Mouse (Mus musculus): ENCODE results near the gene Hcrtr2. TPM values are rescaled to one million over a fixed set of nuclear protein-coding genes. Genes with fewer than 3 reads are reported as not detected.

Hcrtr2 gene
- polyA plus RNA-seq, 1 experiment from 2014 or later = 0.05 TPM

DNA sequence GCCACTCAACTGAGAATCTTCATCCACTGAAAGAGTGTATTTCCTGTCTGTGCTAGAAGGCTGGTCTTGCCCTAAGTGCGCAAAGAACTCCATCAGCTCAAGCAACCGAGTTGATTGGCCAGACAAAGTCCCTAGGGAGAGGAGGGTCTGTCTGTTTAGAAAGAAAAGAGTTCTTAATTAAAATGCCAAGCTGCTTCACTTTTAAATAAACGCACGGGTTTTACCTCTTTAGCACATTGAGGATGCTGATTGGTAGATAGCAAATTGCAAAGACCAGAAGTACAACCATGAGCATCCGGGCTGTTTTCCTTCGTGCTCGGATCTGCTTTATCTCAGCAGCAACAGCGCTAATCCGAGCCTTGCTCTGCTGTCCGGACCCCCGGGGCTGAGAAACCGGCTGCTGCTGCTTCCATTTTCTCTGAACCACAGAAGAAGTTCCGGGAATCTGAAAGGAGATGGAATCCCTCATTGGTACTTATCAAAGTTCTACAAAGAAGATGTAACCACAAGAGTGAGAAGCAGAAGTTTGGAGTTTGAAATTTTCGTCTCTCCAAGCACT, 87.6 kb downstream of the Hcrtr2 start:
- H3K4me2 ChIP-seq = peak overlapping the region; percentile 85
- H3K9me3 ChIP-seq (replicated peaks) = no peaks in the 10 kb centered on the region
- H3K27me3 ChIP-seq = no peaks in the 10 kb centered on the region
- H3K4me3 ChIP-seq (replicated peaks) = peak overlapping the region; percentile 57
- peaks cover 25% of the 10 kb centered on the region for H3K4me1 ChIP-seq (replicated peaks)
- no peaks in the 10 kb centered on the region for H3K36me3 ChIP-seq (replicated peaks)
- H3K9ac ChIP-seq = peak overlapping the region; percentile 49; the same call in 1 of the 2 replicates
- peak; percentile 53 for ATAC-seq (ENCODE audit: insufficient read depth)
- WGBS (ENCODE audit: insufficient replicate concordance) = 1% methylated on average over 14 of the region's 14 CpGs
- peak overlapping the region; percentile 79 for H3K27ac ChIP-seq (replicated peaks)

DNA sequence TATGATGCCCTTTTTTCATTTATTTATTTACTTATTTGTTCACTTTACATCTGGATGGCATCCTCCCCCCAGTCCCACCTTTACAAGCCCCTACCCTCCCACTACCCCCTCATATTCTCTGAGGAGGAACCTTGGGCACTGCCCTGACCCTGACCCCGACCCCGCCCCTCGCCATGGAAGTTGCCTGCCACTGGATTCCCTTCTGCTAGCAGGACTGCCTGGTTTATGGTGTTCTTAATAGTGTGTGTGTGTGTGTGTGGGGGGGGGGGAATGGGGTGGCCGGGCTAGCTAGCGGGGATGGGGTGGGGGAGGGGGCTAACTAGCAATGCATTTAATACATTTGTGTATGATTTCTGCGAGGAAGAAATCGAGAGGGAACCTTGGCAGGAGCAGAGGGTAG, 88.8 kb downstream of the Hcrtr2 start:
- Histone ChIP-seq H3K4me3 (replicated peaks) (no peak overlapping the region), H3K27me3 (no peaks in the 10 kb centered on the region), H3K36me3 (replicated peaks) (no peaks in the 10 kb centered on the region), H3K27ac (replicated peaks) (no peak overlapping the region), H3K4me1 (replicated peaks) (peaks cover 28% of the 10 kb centered on the region), H3K9me3 (replicated peaks) (no peaks in the 10 kb centered on the region), H3K9ac (no peak overlapping the region), H3K4me2 (no peak overlapping the region)
- ATAC-seq (ENCODE audit: insufficient read depth) = no peak
- WGBS (ENCODE audit: insufficient replicate concordance) = 64% methylated on average over 7 of the region's 7 CpGs

DNA sequence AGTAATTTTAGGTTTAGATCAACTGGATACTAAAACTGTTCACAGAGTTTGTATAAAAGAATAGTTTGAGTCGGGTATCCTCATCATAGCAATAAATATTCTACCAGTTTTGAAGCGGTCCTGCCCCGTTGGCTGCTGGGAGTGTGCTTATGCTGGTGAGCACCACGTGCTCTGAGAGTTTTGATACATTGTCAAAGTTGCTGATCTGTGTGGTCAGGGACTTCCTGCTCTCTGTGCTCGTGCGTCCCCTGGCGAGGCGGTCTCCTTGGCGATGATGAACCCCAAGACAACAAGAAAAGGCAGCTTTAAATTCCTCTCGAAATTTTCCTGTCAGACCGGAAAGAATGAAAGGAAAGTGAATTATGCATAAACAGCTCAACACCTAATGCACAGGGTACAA, 93.3 kb downstream of the Hcrtr2 start:
- H3K4me1 ChIP-seq (replicated peaks) = peaks cover 5% of the 10 kb centered on the region
- no peaks in the 10 kb centered on the region for H3K9me3 ChIP-seq (replicated peaks)
- no peaks in the 10 kb centered on the region for H3K27me3 ChIP-seq
- H3K36me3 ChIP-seq (replicated peaks) = no peaks in the 10 kb centered on the region
- H3K27ac ChIP-seq (replicated peaks) = no peak overlapping the region
- ATAC-seq (ENCODE audit: insufficient read depth) = no peak; the same call in 1 of the 2 replicates
- H3K4me2 ChIP-seq = no peak overlapping the region
- no peak overlapping the region for H3K4me3 ChIP-seq (replicated peaks)
- 19% methylated on average over 11 of the region's 11 CpGs for WGBS (ENCODE audit: insufficient replicate concordance)
- H3K9ac ChIP-seq = no peak overlapping the region

DNA sequence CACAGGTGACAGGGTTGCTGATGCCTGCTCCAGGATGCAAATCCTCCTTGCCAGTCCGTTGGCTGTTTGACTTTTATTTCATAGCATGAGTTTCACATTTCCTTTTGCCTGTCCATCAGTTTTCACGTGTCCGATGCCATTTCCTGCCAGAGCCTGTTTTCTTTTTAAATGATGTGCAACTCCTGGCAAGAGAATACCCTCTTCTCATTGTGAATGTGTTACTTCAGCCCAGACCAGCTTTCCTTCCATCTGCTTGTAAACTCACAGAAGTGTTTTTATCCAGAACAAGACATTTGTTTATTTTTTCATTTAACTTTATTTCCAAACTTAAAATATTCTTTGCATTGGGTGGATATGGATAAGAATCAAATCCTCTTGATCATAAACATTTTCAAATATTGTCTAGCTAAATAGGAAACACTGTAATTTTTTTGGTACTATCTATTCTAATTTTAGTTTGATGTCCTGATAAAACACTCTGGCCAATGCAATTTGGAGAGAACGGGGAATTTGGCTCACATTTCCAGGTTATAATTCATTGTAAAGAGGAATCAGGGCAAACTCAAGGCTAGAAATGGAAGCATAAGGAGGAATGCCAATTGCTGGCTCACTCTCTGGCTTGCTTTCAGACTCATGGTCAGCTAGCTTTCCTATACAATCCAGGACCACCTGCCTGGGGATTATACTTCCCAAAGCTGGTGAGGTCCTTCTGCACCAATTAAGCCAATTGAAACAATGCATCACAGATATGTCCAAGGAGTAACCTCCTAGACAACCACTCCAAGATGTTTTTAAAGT, 106.3 kb downstream of the Hcrtr2 start:
- WGBS (ENCODE audit: insufficient replicate concordance) = 49% methylated on average over 4 of the region's 4 CpGs
- Histone ChIP-seq H3K27ac (replicated peaks) (no peak overlapping the region), H3K27me3 (no peaks in the 10 kb centered on the region), H3K36me3 (replicated peaks) (no peaks in the 10 kb centered on the region), H3K4me3 (replicated peaks) (no peak overlapping the region), H3K9ac (no peak overlapping the region), H3K9me3 (replicated peaks) (no peaks in the 10 kb centered on the region), H3K4me2 (no peak overlapping the region), H3K4me1 (replicated peaks) (no peaks in the 10 kb centered on the region)
- ATAC-seq (ENCODE audit: insufficient read depth) = no peak

DNA sequence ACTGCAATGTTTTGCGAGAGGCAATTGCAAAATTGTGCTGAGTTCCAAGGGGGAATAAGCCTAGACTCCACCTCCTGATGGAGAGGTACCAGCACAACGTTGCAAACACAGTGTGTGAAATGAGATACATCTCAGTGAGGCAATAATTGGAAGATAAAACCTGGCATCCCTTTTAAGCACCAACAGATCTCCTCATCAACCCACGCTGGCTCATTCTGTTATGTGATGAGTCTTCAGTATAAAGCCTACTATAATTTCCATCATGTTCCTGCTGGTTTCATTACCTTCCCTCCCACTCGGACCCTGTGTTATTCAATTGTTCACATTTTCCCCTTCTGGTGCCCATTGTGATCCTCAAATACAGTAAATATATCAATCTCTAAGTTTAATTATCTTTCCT, 109.0 kb downstream of the Hcrtr2 start:
- Histone ChIP-seq H3K9ac (no peak overlapping the region), H3K4me3 (replicated peaks) (no peak overlapping the region), H3K4me1 (replicated peaks) (no peaks in the 10 kb centered on the region), H3K36me3 (replicated peaks) (no peaks in the 10 kb centered on the region), H3K9me3 (replicated peaks) (no peaks in the 10 kb centered on the region), H3K27ac (replicated peaks) (no peak overlapping the region), H3K27me3 (no peaks in the 10 kb centered on the region), H3K4me2 (no peak overlapping the region)
- no peak for ATAC-seq (ENCODE audit: insufficient read depth)
- 60% methylated on average over 4 of the region's 4 CpGs for WGBS (ENCODE audit: insufficient replicate concordance)

DNA sequence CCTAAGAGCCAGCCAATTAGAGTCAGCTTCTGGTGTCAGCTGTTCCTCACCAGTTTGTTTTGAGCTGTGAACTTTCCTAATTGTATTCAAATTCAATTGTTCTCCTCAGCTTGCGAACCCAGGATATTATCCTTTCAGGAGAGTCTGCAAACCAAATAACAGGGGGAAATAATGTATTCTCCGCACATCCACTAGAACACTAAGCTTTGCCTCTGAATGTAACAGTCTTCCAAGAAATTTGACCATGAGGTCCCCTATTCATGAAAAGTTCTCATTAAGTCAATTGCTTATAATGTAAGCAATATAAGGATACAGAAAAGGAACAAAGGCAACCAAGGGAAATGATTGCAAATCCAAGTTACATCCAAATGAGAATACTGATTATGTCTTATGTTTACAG, 110.1 kb downstream of the Hcrtr2 start, which contains the start of gene Gfral:
TSS of gene Gfral (minus strand) at position 101 of the 400 bp plus-strand sequence.
- H3K9me3 ChIP-seq (replicated peaks) = no peaks in the 10 kb centered on the region
- no peak within 1 kb of the TSS for H3K27ac ChIP-seq (replicated peaks)
- no peak within 1 kb of the TSS for H3K4me2 ChIP-seq
- ATAC-seq (ENCODE audit: insufficient read depth) = no peak
- no peaks in the 10 kb centered on the region for H3K36me3 ChIP-seq (replicated peaks)
- H3K27me3 ChIP-seq = no peaks in the 10 kb centered on the region
- H3K4me1 ChIP-seq (replicated peaks) = no peaks in the 10 kb centered on the region
- H3K4me3 ChIP-seq (replicated peaks) = no peak within 1 kb of the TSS
- 56% methylated on average over 2 of the region's 2 CpGs for WGBS (ENCODE audit: insufficient replicate concordance)
- no peak within 1 kb of the TSS for H3K9ac ChIP-seq

DNA sequence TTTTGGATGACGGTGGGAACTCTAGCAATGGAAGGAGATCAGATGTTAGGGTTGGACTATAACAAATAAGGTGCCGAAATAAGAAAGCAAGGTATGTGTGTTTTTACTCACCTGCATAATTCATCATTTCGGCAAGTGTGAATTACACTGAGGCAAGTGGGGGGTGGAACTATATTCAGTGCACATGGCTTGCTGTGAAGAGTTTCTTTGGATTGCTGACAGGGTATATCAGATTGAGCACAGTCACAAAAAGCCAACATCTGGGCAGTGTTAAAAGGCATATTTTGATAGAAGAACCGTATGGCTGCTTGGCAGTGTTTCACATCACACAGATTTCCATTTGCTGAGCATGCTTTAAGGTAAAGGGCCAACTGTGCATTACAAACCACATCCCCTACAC, 126.7 kb downstream of the Hcrtr2 start:
- H3K4me1 ChIP-seq (replicated peaks) = no peaks in the 10 kb centered on the region
- no peak overlapping the region for H3K4me2 ChIP-seq
- H3K36me3 ChIP-seq (replicated peaks) = no peaks in the 10 kb centered on the region
- WGBS (ENCODE audit: insufficient replicate concordance) = 65% methylated on average over 4 of the region's 4 CpGs
- H3K9ac ChIP-seq = no peak overlapping the region
- no peak overlapping the region for H3K4me3 ChIP-seq (replicated peaks)
- H3K27ac ChIP-seq (replicated peaks) = no peak overlapping the region
- no peak for ATAC-seq (ENCODE audit: insufficient read depth)
- no peaks in the 10 kb centered on the region for H3K9me3 ChIP-seq (replicated peaks)
- H3K27me3 ChIP-seq = no peaks in the 10 kb centered on the region

DNA sequence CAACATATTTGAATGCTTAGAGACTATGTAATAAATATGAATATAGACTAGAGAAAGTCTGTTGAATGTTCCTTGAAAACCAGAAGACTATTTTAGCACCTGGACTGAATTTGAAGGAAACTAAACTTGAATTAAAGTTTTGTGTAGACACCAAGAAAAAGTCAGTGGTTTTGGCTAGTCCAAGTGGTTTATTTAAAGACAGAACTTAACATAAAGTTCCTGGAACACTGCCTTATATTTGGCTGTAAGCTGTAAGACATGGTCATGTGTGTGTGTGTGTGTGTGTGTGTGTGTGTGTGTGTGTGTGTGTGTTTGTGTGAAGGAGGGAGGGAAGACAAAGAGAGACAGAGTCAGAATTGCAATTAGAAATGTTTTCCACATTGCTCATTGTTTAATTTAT, 144.4 kb downstream of the Hcrtr2 start:
- no peak overlapping the region for H3K9ac ChIP-seq
- ATAC-seq (ENCODE audit: insufficient read depth) = no peak
- no peaks in the 10 kb centered on the region for H3K9me3 ChIP-seq (replicated peaks)
- no peak overlapping the region for H3K4me2 ChIP-seq
- H3K4me3 ChIP-seq (replicated peaks) = no peak overlapping the region
- H3K4me1 ChIP-seq (replicated peaks) = no peaks in the 10 kb centered on the region
- no peak overlapping the region for H3K27ac ChIP-seq (replicated peaks)
- H3K27me3 ChIP-seq = no peaks in the 10 kb centered on the region
- H3K36me3 ChIP-seq (replicated peaks) = no peaks in the 10 kb centered on the region

Other genes with a start within 250 kb of the Hcrtr2 start
- gene Gfral, start 110.2 kb downstream of the Hcrtr2 start, polyA plus RNA-seq (2015; fragmentation: Nextera tagmentation; extraction: Ambion mirVana) = not detected in 2 replicates
- gene Fam83b, start 243.3 kb upstream of the Hcrtr2 start, polyA plus RNA-seq (2015; fragmentation: Nextera tagmentation; extraction: Ambion mirVana) = 0.05 and 0.06 TPM in 2 replicates

Data from liver, embryonic 15.5 days (tissue).